Mouse (Mus musculus) heart, embryonic 10.5 days (tissue): ENCODE data around the gene Pik3ap1. TPM values are rescaled to one million over a fixed set of nuclear protein-coding genes. Genes with fewer than 3 reads are reported as not detected.
A peak's percentile ranks its signal among the peaks of the same experiment; 100 is the strongest.
"Not testable (repeated sequence)": the region's sequence is repeated elsewhere in the genome, so short reads cannot be mapped to it uniquely, and the experiment has no call there.

Experiments used
- DNase-seq: peaks from one replicate; pipeline ENCODE4 v3.0.0-alpha.2; 2017; ENCODE audit warnings: low spot score
- H3K27ac ChIP-seq: fragments of 300-500 bp; sonication (generic); 2 replicates; pipeline ENCODE4 v1.5.1; 2016; ENCODE audit warnings: mild to moderate bottlenecking
- H3K27me3 ChIP-seq: fragments of 300-500 bp; sonication (generic); 2 replicates; pipeline ENCODE4 v1.6.1; 2016; ENCODE audit warnings: mild to moderate bottlenecking; ENCODE audit not compliant: poor library complexity, insufficient read depth, severe bottlenecking
- H3K36me3 ChIP-seq: fragments of 300-500 bp; sonication (generic); 2 replicates; pipeline ENCODE4 v1.6.1; 2016; ENCODE audit warnings: mild to moderate bottlenecking, moderate library complexity
- H3K4me1 ChIP-seq: fragments of 300-500 bp; sonication (generic); 2 replicates; pipeline ENCODE4 v1.6.1; 2016; ENCODE audit warnings: mild to moderate bottlenecking
- H3K4me3 ChIP-seq: fragments of 300-500 bp; sonication (generic); 2 replicates; pipeline ENCODE4 v1.5.1; 2016; ENCODE audit warnings: mild to moderate bottlenecking, moderate library complexity
- H3K9me3 ChIP-seq: fragments of 300-500 bp; sonication (generic); 2 replicates; pipeline ENCODE4 v1.6.1; 2016; ENCODE audit warnings: mild to moderate bottlenecking, moderate library complexity
- WGBS: fragments of 180-500 bp; shearing (Covaris S2); methylation state at CpG from one replicate; pipeline ENCODE4 v1.1.7; 2016; 5-methylcytosine and 5-hydroxymethylcytosine counted together
- polyA plus RNA-seq: library from polyadenylated mRNA; unstranded; fragments of >200 nt; fragmentation: Nextera tagmentation; extraction: Ambion mirVana; gene quantifications from 2 replicates; pipeline ENCODE4 v1.2.1, GENCODE M21; 2016

The Pik3ap1 gene
- polyA plus RNA-seq, 1 experiment from 2014 or later = 1.1 TPM

DNA sequence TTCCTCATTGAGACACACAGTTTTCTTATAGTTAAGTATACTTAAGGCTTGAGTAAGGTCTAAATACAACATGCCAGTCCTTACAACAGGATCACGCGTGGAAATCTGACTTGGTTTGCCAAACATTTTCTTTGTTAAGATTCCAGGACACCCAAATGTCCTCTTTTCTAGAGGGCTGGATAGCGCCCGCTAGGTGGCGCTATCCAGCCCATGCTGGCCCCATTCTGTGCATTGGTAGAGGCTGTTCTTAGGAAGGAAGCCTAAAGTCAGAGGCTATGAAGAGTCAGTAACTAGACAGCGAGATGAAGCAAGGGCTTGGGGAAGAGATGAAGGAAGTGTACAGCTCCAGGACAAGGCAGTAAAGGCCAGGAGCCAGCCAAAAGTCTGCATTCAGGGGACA lies 71.2 kb downstream of the Pik3ap1 start:
- H3K27ac ChIP-seq = no peak overlapping the region
- H3K4me1 ChIP-seq = peaks cover 10% of the 10 kb centered on the region; the same call in 1 of the 2 replicates
- no peak overlapping the region for H3K4me3 ChIP-seq
- peaks cover 13% of the 10 kb centered on the region for H3K27me3 ChIP-seq
- no peaks in the 10 kb centered on the region for H3K9me3 ChIP-seq
- 22% methylated on average over 6 of the region's 6 CpGs for WGBS
- no peaks in the 10 kb centered on the region for H3K36me3 ChIP-seq
- no peak for DNase-seq

DNA sequence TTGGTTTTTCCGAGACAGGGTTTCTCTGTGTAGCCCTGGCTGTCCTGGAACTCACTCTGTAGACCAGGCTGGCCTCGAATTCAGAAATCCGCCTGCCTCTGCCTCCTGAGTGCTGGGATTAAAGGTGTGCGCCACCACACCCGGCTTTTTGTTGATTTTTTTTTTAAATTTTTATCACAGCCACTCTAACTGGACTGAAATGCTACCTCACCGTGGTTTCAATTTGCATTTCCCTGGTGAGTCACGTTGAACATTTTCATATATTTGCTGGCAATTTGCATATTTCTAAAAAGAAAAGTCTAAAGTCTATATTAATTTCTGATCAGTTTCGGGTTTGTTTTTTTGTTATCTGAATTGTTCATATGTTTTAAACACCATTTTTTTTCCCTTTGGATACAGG lies 72.3 kb downstream of the Pik3ap1 start:
- H3K9me3 ChIP-seq, H3K4me3 ChIP-seq, DNase-seq, H3K36me3 ChIP-seq, H3K27ac ChIP-seq: not testable (repeated sequence)
- WGBS = 85% methylated on average over 8 of the region's 8 CpGs
- Histone ChIP-seq H3K27me3 (peaks cover 11% of the 10 kb centered on the region; the same call in 1 of the 2 replicates), H3K4me1 (peaks cover 10% of the 10 kb centered on the region; the same call in 1 of the 2 replicates)

GRCm38 (mm10) chr19:41312027-41312426 lies 72.9 kb downstream of the Pik3ap1 start:
- Histone ChIP-seq H3K27me3 (peaks cover 13% of the 10 kb centered on the region; the same call in 1 of the 2 replicates), H3K27ac (no peak overlapping the region), H3K4me1 (peaks cover 10% of the 10 kb centered on the region; the same call in 1 of the 2 replicates), H3K36me3 (no peaks in the 10 kb centered on the region), H3K9me3 (no peaks in the 10 kb centered on the region), H3K4me3 (no peak overlapping the region)
- WGBS = 79% methylated on average over 4 of the region's 4 CpGs
- DNase-seq = no peak

DNA sequence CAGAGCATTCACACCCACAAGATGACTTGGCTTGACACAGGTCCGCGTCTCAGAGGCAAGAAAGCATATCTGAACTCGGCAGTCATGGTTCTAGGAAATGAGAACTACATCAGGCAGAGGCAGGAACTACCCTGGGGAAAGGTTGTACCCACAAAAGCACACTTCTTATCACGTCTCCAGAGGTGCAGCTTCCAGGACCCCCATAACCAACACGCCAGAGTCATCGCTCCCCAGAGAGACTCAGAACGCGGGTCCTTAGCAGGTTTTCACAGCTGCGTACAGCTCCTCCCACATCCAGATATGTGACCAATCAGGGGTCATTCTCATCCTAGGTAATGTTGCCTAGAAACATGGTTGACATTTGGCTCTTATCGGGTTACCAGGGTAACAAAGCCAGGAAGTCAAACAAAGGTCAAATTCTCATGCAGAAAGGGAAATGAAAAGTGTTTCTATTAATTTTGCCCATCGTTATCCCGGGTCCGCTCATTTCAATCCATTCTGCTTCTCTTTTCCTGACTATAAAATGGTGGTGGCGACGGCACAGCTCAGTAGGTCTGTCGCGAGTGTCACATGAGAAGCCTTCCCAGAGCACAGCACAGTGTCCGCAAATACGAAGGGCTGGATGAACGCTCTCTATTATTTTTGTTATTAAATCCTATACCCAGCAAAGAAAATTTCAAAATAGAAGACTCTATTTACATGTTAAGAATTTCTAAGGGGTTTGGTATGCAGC lies 73.8 kb downstream of the Pik3ap1 start:
- H3K9me3 ChIP-seq = no peaks in the 10 kb centered on the region
- H3K36me3 ChIP-seq = no peaks in the 10 kb centered on the region
- peak; percentile 84 for DNase-seq
- 0 out of 2 replicates have a peak, but pooled peaks cover 5% of the 10 kb centered on the region for H3K27me3 ChIP-seq
- 0 out of 2 replicates have a peak overlapping the region, but pooled peaks have one; percentile 52 for H3K27ac ChIP-seq
- H3K4me3 ChIP-seq = peak overlapping the region; percentile 51
- peaks cover 10% of the 10 kb centered on the region; the same call in 1 of the 2 replicates for H3K4me1 ChIP-seq
- whole genome bisulfite sequencing = 25% methylated on average over 20 of the region's 20 CpGs

GRCm38 (mm10) chr19:41303933-41304332 lies 81.0 kb downstream of the Pik3ap1 start:
- Histone ChIP-seq H3K4me3 (no peak overlapping the region), H3K36me3 (no peaks in the 10 kb centered on the region), H3K27me3 (peaks cover 10% of the 10 kb centered on the region), H3K27ac (0 out of 2 replicates have a peak overlapping the region, but pooled peaks have one; percentile 10), H3K9me3 (no peaks in the 10 kb centered on the region), H3K4me1 (peaks cover 15% of the 10 kb centered on the region)
- DNase-seq = no peak
- WGBS = 70% methylated on average over 3 of the region's 3 CpGs

DNA sequence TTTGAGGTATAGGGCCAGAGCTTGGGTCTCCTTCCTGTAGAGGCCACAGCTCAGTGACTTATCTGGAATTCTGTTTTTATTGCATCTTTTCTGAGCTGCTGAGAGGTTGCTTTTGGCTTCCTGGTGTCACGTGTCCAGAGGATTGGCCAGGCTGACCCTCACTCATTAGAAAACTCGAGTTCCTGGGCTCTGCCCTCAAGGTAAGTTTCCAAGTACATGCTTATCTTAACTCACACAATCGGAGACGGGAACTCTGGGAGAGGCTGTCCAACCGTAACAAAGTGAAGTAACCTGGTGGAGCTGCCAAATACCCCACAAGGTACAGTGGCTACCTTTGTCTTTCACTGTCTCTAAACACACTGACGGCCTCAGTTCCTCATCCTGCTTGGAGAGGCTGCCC lies 81.5 kb downstream of the Pik3ap1 start:
- Histone ChIP-seq H3K4me1 (peaks cover 15% of the 10 kb centered on the region), H3K9me3 (no peaks in the 10 kb centered on the region), H3K36me3 (no peaks in the 10 kb centered on the region), H3K4me3 (no peak overlapping the region), H3K27ac (0 out of 2 replicates have a peak overlapping the region, but pooled peaks have one; percentile 10), H3K27me3 (peaks cover 12% of the 10 kb centered on the region)
- WGBS = 56% methylated on average over 6 of the region's 6 CpGs
- DNase-seq = no peak

DNA sequence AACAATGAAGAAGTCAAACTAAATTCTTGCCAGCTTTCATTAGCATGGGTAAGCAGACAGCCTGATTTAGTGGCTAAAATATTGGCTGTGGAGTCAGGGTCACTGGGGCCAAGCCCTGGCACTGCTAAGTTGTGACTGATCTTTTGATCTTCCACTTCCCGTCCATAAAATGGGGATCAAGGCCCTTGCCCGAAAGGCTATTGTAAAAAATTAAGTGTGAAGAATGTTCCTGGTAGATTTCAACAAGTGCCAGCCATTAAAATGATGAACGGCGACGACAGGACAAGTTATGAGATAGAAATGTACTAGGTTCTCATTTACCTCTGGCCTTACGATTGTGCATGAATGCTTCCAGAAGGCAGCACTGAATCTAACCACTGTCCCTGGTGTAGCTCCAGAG lies 83.0 kb downstream of the Pik3ap1 start:
- DNase-seq = no peak
- 71% methylated on average over 6 of the region's 6 CpGs for WGBS
- H3K4me1 ChIP-seq = peaks cover 15% of the 10 kb centered on the region
- H3K27ac ChIP-seq = no peak overlapping the region
- H3K9me3 ChIP-seq = no peaks in the 10 kb centered on the region
- no peaks in the 10 kb centered on the region for H3K36me3 ChIP-seq
- peaks cover 12% of the 10 kb centered on the region for H3K27me3 ChIP-seq
- H3K4me3 ChIP-seq = no peak overlapping the region

DNA sequence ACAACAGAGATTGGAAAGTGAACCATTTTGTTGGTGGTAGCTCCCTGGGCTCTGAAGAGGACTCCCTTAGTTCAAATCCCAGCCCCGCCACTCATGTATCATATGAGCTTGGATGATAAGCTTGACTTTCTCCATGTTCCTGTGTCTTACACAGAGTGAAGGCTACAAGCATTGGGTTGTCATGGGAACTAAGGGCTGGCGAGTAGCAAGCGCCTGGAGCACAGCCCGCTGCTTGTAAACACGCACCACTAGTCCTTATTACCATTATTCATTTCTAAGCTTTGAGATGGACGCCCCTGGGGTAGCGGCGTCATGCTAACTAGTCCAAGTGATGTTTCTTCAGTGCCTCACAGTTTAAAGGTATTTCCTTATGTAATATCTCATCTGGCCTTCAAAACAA lies 85.5 kb downstream of the Pik3ap1 start:
- peaks cover 20% of the 10 kb centered on the region for H3K27me3 ChIP-seq
- H3K4me3 ChIP-seq = no peak overlapping the region
- no peak overlapping the region for H3K27ac ChIP-seq
- DNase-seq = no peak
- 88% methylated on average over 8 of the region's 8 CpGs for WGBS
- no peaks in the 10 kb centered on the region for H3K9me3 ChIP-seq
- peaks cover 19% of the 10 kb centered on the region for H3K4me1 ChIP-seq
- no peaks in the 10 kb centered on the region for H3K36me3 ChIP-seq

DNA sequence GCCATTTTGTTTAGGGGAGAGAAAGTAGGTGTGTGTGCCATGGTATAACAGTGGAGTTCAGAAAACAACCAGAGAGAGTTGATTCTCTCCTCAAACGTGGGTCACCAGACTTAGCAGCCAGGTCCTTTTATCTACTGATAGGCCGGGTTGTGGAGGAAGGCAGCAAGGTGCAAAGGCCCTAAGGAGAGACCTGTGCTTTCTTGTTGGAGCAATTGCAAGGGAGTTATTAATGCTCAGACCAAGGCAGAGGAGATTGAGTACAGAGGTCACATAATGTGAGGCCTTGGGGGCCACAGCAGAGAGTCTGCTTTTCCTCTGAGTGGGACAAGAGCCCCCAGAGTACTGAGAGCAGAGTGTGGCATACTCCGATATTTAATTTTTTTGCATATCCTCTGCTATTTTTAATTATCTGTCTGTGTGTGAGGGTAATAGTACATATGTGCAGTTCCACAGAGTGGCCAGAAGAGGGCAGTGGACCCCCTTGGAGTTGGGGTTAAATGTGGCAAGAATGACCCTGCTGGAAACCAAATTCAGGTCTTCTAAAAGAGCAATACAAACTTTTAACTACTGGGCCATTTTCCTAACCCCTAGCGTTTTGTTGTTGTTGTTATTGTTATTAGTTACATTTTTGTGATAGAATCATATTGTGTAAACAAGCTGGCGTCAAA lies 93.8 kb downstream of the Pik3ap1 start:
- no peaks in the 10 kb centered on the region for H3K9me3 ChIP-seq
- peaks cover 18% of the 10 kb centered on the region for H3K27me3 ChIP-seq
- no peak overlapping the region for H3K27ac ChIP-seq
- no peak for DNase-seq
- WGBS = 55% methylated on average over 5 of the region's 5 CpGs
- H3K4me3 ChIP-seq = no peak overlapping the region
- no peaks in the 10 kb centered on the region for H3K36me3 ChIP-seq
- H3K4me1 ChIP-seq = peaks cover 1% of the 10 kb centered on the region; the same call in 1 of the 2 replicates

DNA sequence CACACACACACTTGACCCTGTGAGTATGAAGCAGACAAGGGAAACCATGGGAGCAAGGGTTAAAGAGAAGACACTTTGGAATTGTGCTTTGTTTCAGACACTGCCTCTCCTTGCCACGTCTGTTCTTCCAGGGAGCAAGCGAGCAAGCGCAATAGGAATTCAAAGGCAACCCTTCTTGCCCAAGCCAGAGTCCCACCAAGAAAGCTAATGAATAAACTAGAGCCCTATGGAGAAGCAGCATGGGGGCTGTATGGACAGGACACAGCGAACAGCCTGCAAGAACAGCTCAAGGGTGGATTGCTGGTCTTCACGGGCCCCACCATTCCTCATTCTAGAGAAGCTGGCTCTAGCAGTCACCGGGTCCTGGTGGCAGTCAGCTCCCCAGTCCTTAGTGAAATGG lies 96.3 kb downstream of the Pik3ap1 start:
- H3K4me3 ChIP-seq = no peak overlapping the region
- peaks cover 18% of the 10 kb centered on the region for H3K27me3 ChIP-seq
- H3K27ac ChIP-seq = no peak overlapping the region
- H3K36me3 ChIP-seq = no peaks in the 10 kb centered on the region
- H3K9me3 ChIP-seq = no peaks in the 10 kb centered on the region
- 75% methylated on average over 6 of the region's 6 CpGs for WGBS
- no peak for DNase-seq
- peaks cover 6% of the 10 kb centered on the region; the same call in 1 of the 2 replicates for H3K4me1 ChIP-seq

GRCm38 (mm10) chr19:41287224-41287623 lies 97.7 kb downstream of the Pik3ap1 start:
- 79% methylated on average over 7 of the region's 7 CpGs for WGBS

DNA sequence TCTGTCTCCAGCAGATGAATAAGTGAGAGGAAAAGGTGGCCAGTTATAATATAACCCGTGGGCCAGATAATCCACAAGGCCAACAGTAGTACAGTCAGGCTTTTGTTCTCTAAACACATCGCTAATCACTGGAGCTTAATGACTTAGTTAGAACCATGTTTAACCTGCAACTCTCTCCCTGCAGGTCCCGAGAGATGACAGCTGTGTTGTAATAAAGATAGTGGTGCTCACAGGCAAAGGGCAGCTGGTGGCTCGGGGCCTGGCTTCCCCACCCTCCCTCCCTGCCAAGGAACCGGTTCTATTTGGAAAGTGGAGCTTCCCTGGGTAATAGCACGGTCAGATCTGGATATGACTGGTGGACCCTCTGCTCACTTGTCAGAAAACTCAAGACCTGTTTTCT lies 100.4 kb downstream of the Pik3ap1 start:
- no peaks in the 10 kb centered on the region for H3K36me3 ChIP-seq
- H3K4me3 ChIP-seq = no peak overlapping the region
- WGBS = 44% methylated on average over 6 of the region's 6 CpGs
- DNase-seq = no peak
- H3K27me3 ChIP-seq = peaks cover 18% of the 10 kb centered on the region
- H3K9me3 ChIP-seq = no peaks in the 10 kb centered on the region
- H3K4me1 ChIP-seq = peaks cover 15% of the 10 kb centered on the region
- H3K27ac ChIP-seq = no peak overlapping the region

More at GRCm38 (mm10) chr19:41287224-41287623, 97.7 kb downstream of the Pik3ap1 start:
- Histone ChIP-seq H3K4me3 (no peak overlapping the region), H3K27me3 (peaks cover 18% of the 10 kb centered on the region), H3K36me3 (no peaks in the 10 kb centered on the region), H3K4me1 (peaks cover 14% of the 10 kb centered on the region), H3K9me3 (no peaks in the 10 kb centered on the region), H3K27ac (no peak overlapping the region)
- DNase-seq = no peak

- DNase-seq = no peak
- Histone ChIP-seq H3K4me1 (peaks cover 15% of the 10 kb centered on the region), H3K27ac (no peak overlapping the region), H3K9me3 (no peaks in the 10 kb centered on the region), H3K4me3 (no peak overlapping the region), H3K36me3 (no peaks in the 10 kb centered on the region), H3K27me3 (peaks cover 22% of the 10 kb centered on the region)
- 52% methylated on average over 5 of the region's 5 CpGs for WGBS
Measured at GRCm38 (mm10) chr19:41282718-41283117, 102.2 kb downstream of the Pik3ap1 start.
